Mouse (Mus musculus) brain, embryonic 18.5 days (tissue): ENCODE results near the gene Cers1.

Experiments
- DNase-seq: peaks from one replicate; pipeline ENCODE4 v3.0.0-alpha.2; 2012; ENCODE audit warnings: low read depth, low spot score

The Cers1 gene

GRCm38 (mm10) chr8:70315624-70316510 is at the start of gene Cers1:
Cers1 (plus strand) TSS chr8:70315775.
- DNase-seq, result no peak

DNA sequence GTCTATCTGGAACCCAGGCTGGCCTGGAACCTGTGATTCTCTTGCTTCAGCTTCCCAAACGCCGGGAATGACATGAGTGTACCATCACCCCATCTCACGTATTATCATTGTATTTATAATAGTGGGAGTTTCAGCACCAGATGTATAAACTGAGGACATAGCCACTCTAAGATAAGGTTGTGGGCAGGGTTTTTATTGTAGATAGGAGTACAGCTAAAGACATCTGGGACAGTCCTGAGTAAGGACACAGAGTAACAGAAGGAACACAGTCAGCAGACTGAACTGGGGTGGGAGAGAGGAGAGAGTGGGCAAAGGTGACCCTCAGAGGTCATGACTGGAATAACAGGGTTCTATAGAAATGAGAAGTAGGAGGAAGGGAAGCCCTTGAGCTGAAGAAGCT is 47.9 kb upstream of the Cers1 start:
- no peak for DNase-seq

- no peak for DNase-seq
Observed at GRCm38 (mm10) chr8:70268311-70268710, 47.3 kb upstream of the Cers1 start.

GRCm38 (mm10) chr8:70268799-70269565 is 46.6 kb upstream of the Cers1 start:
- DNase-seq, result no peak

DNA sequence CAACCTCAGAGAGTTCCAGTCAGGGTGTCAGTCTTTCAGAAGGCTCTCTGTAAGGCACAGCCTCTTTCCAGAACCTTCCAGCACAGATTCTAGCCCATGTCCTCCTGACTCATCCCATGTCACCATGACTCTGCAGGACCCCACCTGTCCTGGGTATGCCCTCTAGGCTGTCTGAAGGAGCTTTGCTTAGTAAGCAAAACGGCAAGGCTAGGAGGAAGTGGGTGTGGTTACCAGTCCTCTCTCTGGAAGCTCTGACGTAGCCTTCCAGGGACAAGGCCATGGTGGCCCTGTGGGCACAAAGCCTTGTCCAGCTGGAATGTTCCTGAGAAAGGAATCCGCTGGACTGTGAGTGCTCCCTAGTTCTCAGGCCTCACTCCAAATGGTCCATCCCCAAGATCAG is 42.6 kb upstream of the Cers1 start:
- DNase-seq, result no peak

DNA sequence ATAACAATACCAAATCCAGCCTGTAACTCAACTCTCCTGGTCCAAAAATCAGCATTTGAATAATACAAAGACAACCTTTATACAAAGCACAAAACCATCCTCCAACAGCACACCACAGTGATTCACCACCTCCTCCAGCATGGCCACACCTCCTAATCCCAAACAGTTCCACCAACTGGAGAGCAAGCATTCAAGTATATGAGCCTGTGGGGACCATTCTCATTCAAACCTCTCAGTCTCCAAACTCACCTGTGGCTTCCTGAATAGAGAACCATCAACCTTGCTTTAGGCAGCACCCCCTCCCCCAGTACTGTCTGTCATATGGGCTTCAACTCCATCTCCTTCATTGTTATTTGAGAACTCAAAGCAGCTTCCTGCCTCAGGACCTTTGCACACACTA is 41.2 kb upstream of the Cers1 start:
- DNase-seq, result no peak

GRCm38 (mm10) chr8:70276476-70276875 is 39.1 kb upstream of the Cers1 start:
- DNase-seq, result no peak

GRCm38 (mm10) chr8:70278175-70278574 is 37.4 kb upstream of the Cers1 start:
- no peak for DNase-seq

- DNase-seq, result no peak
Observed at GRCm38 (mm10) chr8:70279266-70279665, 36.3 kb upstream of the Cers1 start.

DNA sequence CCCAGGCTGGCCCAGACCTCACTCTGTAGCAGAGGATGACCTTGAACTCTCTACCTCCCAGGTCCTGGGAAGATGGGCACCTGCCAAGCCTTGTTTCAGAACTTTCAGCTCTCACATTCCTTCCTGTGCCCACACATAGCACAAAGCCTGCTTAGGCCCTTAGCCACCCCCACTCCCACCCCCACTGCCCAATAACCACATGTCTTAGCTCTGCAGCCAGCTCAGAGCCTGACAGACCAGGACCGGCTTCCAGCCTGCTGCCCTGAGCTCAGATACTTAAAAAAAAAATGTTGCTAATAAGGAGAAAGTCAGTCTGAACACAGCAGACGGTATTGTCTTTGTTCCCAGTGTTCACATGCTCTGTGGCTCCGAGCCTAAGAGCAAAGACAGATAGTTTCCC is 34.6 kb upstream of the Cers1 start:
- no peak for DNase-seq

- DNase-seq, result peak; percentile 39
Observed at GRCm38 (mm10) chr8:70282603-70283135, 32.9 kb upstream of the Cers1 start, which contains the start of gene Homer3. Homer3 (plus strand) TSS chr8:70282827.

DNA sequence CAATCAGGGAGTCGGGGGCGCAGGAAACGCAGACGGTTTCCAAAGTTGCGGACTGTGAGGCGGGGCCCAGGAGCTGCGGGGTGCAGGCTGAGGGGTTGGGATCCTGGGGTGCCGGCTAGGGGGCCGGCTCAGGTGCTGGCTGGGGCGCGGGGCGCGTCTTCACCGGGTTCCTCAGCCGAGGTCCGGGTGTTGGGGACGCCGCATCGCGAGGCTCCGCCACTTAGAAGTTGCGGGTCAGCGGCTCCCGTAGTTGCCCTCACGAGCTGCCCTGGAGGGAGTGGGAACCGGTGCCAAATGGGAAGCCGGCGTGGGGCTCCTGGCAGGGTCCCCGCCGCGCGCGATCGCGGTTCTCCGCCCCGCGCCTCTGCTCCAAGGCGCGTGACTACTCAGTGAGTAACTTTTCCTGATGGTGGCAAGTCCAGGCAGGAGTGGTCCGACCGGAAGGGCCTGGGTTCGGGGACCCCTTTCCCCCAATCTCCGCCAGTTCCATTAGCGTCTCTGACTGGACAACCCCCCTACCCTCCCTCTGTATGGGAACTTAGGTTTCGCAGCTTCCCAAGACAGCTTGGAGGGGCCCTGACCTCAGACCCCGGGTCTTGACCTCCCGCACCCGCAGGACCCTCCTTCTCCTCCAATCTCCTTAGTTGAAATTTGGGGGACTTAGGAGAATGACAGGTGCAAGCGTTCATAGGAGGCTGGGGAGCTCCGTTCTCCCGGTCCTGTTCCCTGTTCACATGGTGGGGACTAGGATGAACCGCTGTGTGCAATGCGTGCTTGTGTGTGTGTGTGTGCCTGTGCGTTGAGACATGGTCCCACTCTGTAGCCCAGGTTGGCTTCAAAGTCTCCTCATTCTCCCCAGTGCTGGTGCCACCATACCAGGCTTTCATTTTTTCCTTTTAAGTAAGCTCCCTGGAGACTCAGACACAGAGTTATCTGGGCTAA is 32.2 kb upstream of the Cers1 start:
- no peak for DNase-seq

GRCm38 (mm10) chr8:70284421-70284820 is 31.2 kb upstream of the Cers1 start:
- DNase-seq, result no peak

DNA sequence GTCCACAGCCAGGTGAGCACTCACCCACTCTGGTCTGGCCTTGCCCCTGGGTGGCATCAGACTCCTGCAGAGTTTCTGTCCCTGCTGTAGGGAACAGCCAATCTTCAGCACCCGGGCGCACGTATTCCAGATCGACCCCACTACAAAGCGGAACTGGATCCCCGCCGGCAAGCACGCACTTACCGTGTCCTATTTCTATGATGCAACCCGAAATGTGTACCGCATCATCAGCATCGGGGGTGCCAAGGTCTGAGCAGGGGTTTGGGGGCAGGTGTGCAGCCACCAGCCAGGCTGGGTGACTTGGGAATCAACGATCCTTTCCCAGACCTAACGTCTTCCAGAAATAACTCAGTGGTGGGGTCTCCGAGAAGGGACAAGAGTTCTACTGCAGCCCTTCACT is 30.3 kb upstream of the Cers1 start:
- no peak for DNase-seq

DNA sequence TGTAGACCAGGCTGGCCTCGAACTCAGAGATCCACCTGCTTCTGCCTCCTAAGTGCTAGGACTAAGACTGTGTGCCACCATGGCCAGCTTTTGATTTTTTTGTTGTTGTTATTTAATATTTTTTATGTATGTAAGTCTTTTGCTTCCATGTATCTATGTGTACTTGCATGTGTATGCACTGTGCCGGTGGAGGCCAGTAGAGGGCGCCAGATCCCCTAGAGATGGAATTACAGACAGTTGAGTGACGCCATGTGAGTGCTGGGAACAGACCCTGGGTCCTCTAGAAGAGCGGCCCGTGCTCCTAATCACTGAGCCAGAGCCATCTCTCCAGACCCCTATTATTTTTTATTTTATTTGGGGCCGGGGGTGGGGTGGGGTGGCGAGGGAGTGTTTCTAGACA is 28.8 kb upstream of the Cers1 start:
- no peak for DNase-seq

DNA sequence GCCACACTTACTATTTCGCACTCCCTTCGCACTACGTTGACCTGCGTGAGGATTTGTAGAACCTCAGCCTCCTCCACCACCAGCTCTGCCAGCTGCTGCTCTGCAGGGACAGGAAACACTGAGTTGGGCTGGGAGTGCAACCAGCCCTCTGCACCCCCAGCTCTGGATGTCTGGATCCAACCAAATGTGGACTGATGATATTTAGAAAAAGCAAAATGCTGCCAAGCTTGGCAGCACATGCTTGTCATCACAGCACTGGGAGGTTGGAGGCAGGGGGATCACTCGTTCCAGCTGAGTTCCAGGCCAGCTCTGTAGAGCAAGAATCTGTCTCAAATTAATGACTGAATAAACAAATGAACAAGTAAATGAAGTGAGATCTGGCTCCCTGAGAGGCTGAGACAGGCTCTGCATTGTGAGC is 21.6 kb upstream of the Cers1 start:
- no peak for DNase-seq

GRCm38 (mm10) chr8:70300881-70301280 is 14.7 kb upstream of the Cers1 start:
- DNase-seq, result no peak

DNA sequence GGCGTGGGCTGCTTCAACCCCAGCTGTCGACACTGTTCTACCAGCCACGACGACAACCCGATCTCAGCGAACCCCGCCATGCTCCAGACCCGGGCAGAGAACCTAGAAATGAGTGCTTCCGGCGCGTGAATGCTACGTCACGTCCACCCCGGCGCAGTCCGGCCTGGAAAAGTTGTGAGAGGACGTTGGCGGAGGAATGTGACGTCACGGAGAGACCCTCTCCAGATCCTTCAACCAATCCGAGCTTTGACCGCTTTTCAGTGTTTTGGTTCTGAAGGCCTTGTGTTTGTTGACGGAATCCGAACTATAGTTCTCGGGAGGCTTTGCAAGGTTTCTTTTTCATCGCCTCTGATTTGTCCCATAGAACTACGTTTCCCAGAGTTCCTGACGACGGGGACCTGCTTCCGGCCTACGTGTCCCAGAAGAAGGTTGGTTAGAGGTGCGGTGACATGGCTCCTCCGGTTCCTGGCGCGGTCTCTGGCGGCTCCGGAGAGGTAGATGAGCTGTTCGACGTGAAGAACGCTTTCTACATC is 13.2 kb upstream of the Cers1 start, which contains the start of the genes Ddx49 and Cope:
Gene Ddx49, minus strand, starts transcription at position 132 of the 533 bp plus-strand sequence.
Gene Cope, plus strand, starts transcription at position 161 of the 533 bp plus-strand sequence.
- DNase-seq, result peak; percentile 92

GRCm38 (mm10) chr8:70302901-70303300 is 12.7 kb upstream of the Cers1 start:
- DNase-seq, result no peak

GRCm38 (mm10) chr8:70309311-70309710 is 6.3 kb upstream of the Cers1 start:
- no peak for DNase-seq

GRCm38 (mm10) chr8:70313399-70313798 is 2.2 kb upstream of the Cers1 start:
- no peak for DNase-seq
